Mouse (Mus musculus) hindbrain, embryonic 10.5 days (tissue): ENCODE measurements around the gene Tmem106a. TPM values are rescaled to one million over a fixed set of nuclear protein-coding genes. Genes with fewer than 3 reads are reported as not detected.
A peak's percentile ranks its signal among the peaks of the same experiment; 100 is the strongest.
"Not testable (repeated sequence)": the region's sequence is repeated elsewhere in the genome, so short reads cannot be mapped to it uniquely, and the experiment has no call there.

Source experiments
- DNase-seq: peaks from one replicate; pipeline ENCODE4 v3.0.0-alpha.2; 2017; ENCODE audit warnings: low spot score
- H3K27ac ChIP-seq: fragments of 300-500 bp; sonication (generic); 2 replicates; pipeline ENCODE4 v1.5.1; 2016; ENCODE audit warnings: mild to moderate bottlenecking, moderate library complexity
- H3K27me3 ChIP-seq: fragments of 300-500 bp; sonication (generic); 2 replicates; pipeline ENCODE4 v1.6.1; 2016; ENCODE audit warnings: mild to moderate bottlenecking; ENCODE audit not compliant: poor library complexity, insufficient read depth, severe bottlenecking
- H3K36me3 ChIP-seq: fragments of 300-500 bp; sonication (generic); 2 replicates; pipeline ENCODE4 v1.6.1; 2016; ENCODE audit warnings: mild to moderate bottlenecking, moderate library complexity
- H3K4me1 ChIP-seq: fragments of 300-500 bp; sonication (generic); replicated peaks from 2 replicates; pipeline ENCODE4 v1.6.1; 2016; ENCODE audit warnings: mild to moderate bottlenecking
- H3K4me3 ChIP-seq: fragments of 300-500 bp; sonication (generic); 2 replicates; pipeline ENCODE4 v1.5.1; 2016; ENCODE audit warnings: mild to moderate bottlenecking, moderate library complexity
- H3K9me3 ChIP-seq: fragments of 300-500 bp; sonication (generic); 2 replicates; pipeline ENCODE4 v1.6.1; 2016; ENCODE audit warnings: mild to moderate bottlenecking, moderate library complexity
- WGBS: fragments of 180-500 bp; shearing (Covaris S2); methylation state at CpG from one replicate; pipeline ENCODE4 v1.1.7; 2016; 5-methylcytosine and 5-hydroxymethylcytosine counted together
- polyA plus RNA-seq: library from polyadenylated mRNA; unstranded; fragments of >200 nt; fragmentation: Nextera tagmentation; extraction: Ambion mirVana; gene quantifications from 2 replicates; pipeline ENCODE4 v1.2.1, GENCODE M21; 2016

Gene Tmem106a
- polyA plus RNA-seq, 1 experiment from 2014 or later: 4.3 TPM

- DNase-seq: peak; percentile 93
- peaks cover 20% of the 10 kb centered on the region for H3K4me1 ChIP-seq
- H3K27me3 ChIP-seq: no peaks in the 10 kb centered on the region
- WGBS: under 1% methylated on average over 33 of the region's 33 CpGs
- peak overlapping the region; percentile 60 for H3K4me3 ChIP-seq
- H3K36me3 ChIP-seq: peaks cover 2% of the 10 kb centered on the region
- H3K27ac ChIP-seq: peak overlapping the region; percentile 96
- H3K9me3 ChIP-seq: no peaks in the 10 kb centered on the region
Measured at GRCm38 (mm10) chr11:101627857-101628559, 46.0 kb downstream of the Tmem106a start.

- not testable (repeated sequence) for H3K27me3 ChIP-seq, H3K9me3 ChIP-seq, DNase-seq
- Histone ChIP-seq H3K27ac (peak overlapping the region; percentile 96; the same call in 1 of the 2 replicates), H3K36me3 (peaks cover 10% of the 10 kb centered on the region), H3K4me1 (peaks cover 20% of the 10 kb centered on the region), H3K4me3 (peak overlapping the region; percentile 60)
- 67% methylated on average over 5 of the region's 5 CpGs for WGBS
Measured at GRCm38 (mm10) chr11:101628733-101629417, 46.8 kb downstream of the Tmem106a start.

GRCm38 (mm10) chr11:101635660-101636059 lies 53.6 kb downstream of the Tmem106a start:
- peaks cover 33% of the 10 kb centered on the region for H3K36me3 ChIP-seq
- no peaks in the 10 kb centered on the region for H3K27me3 ChIP-seq
- DNase-seq: no peak
- H3K9me3 ChIP-seq: no peaks in the 10 kb centered on the region
- no peak overlapping the region for H3K27ac ChIP-seq
- WGBS: 72% methylated on average over 10 of the region's 10 CpGs
- peaks cover 5% of the 10 kb centered on the region; the same call in 1 of the 2 replicates for H3K4me1 ChIP-seq
- no peak overlapping the region for H3K4me3 ChIP-seq

GRCm38 (mm10) chr11:101639761-101640160 lies 57.7 kb downstream of the Tmem106a start:
- WGBS: 88% methylated on average over 4 of the region's 4 CpGs
- Histone ChIP-seq H3K9me3 (no peaks in the 10 kb centered on the region), H3K27ac (no peak overlapping the region), H3K4me1 (peaks cover 13% of the 10 kb centered on the region; the same call in 1 of the 2 replicates), H3K27me3 (no peaks in the 10 kb centered on the region), H3K4me3 (no peak overlapping the region), H3K36me3 (peaks cover 17% of the 10 kb centered on the region)
- no peak for DNase-seq

GRCm38 (mm10) chr11:101640857-101641709 lies 59.0 kb downstream of the Tmem106a start:
- H3K27me3 ChIP-seq, H3K36me3 ChIP-seq, H3K9me3 ChIP-seq: not testable (repeated sequence)
- H3K4me3 ChIP-seq: peak overlapping the region; percentile 44
- peaks cover 10% of the 10 kb centered on the region; the same call in 1 of the 2 replicates for H3K4me1 ChIP-seq
- peak overlapping the region; percentile 88 for H3K27ac ChIP-seq
- 6% methylated on average over 53 of the region's 53 CpGs for WGBS
- peak; percentile 79 for DNase-seq

Other genes starting within 250 kb of the Tmem106a start
- gene G6pc, start 214.7 kb upstream of the Tmem106a start, polyA plus RNA-seq: not detected in 2 replicates
- 91.4 and 99.8 TPM in 2 replicates for gene Aarsd1, start 164.6 kb upstream of the Tmem106a start, polyA plus RNA-seq
- 9.4 and 10.2 TPM in 2 replicates for gene Gm27029, start 157.4 kb upstream of the Tmem106a start, polyA plus RNA-seq
- 20.5 and 25.3 TPM in 2 replicates for gene Rundc1, start 157.2 kb upstream of the Tmem106a start, polyA plus RNA-seq
- 4.0 and 4.5 TPM in 2 replicates for gene Ptges3l, start 156.9 kb upstream of the Tmem106a start, polyA plus RNA-seq
- gene Rpl27, start 139.9 kb upstream of the Tmem106a start, polyA plus RNA-seq: 414 and 455 TPM in 2 replicates
- 3.5 and 3.6 TPM in 2 replicates for gene Ifi35, start 133.8 kb upstream of the Tmem106a start, polyA plus RNA-seq
- 97.9 and 208 TPM in 2 replicates for gene Rnd2, start 117.2 kb upstream of the Tmem106a start, polyA plus RNA-seq
- gene Vat1, start 116.0 kb upstream of the Tmem106a start, polyA plus RNA-seq: 61.1 and 108 TPM in 2 replicates
- 16.1 and 25.3 TPM in 2 replicates for gene Brca1, start 30.3 kb upstream of the Tmem106a start, polyA plus RNA-seq
- gene Nbr1, start 30.1 kb upstream of the Tmem106a start, polyA plus RNA-seq: 71.0 and 81.8 TPM in 2 replicates
- gene Gm11634, start 17.0 kb downstream of the Tmem106a start, polyA plus RNA-seq: not detected in 2 replicates
- gene Rdm1, start 45.0 kb downstream of the Tmem106a start, polyA plus RNA-seq: 34.2 and 39.4 TPM in 2 replicates
- gene Arl4d, start 83.3 kb downstream of the Tmem106a start, polyA plus RNA-seq: 7.9 and 9.4 TPM in 2 replicates
- 37.1 and 42.2 TPM in 2 replicates for gene Dhx8, start 150.7 kb downstream of the Tmem106a start, polyA plus RNA-seq
- 7.6 and 8.8 TPM in 2 replicates for gene Etv4, start 203.1 kb downstream of the Tmem106a start, polyA plus RNA-seq